Mouse (Mus musculus) limb, embryonic 10.5 days (tissue): ENCODE measurements at regions not wholly inside any gene's neighbourhood (a gene's known extent, or its start where the extent isn't known, plus 50 kb on each side); places are given as distances from the start of the nearest gene placed in this dataset.

Source experiments
- DNase-seq: peaks from one replicate; pipeline ENCODE4 v3.0.0-alpha.2; 2017; ENCODE audit warnings: low spot score
- H3K27ac ChIP-seq: fragments of 300-500 bp; sonication (generic); 2 replicates; pipeline ENCODE4 v1.5.1; 2016; ENCODE audit warnings: mild to moderate bottlenecking
- H3K27me3 ChIP-seq: fragments of 300-500 bp; sonication (generic); 2 replicates; pipeline ENCODE4 v1.6.1; 2016; ENCODE audit warnings: low read depth, mild to moderate bottlenecking; ENCODE audit not compliant: poor library complexity, severe bottlenecking
- H3K36me3 ChIP-seq: fragments of 300-500 bp; sonication (generic); 2 replicates; pipeline ENCODE4 v1.6.1; 2016; ENCODE audit warnings: mild to moderate bottlenecking, moderate library complexity
- H3K4me1 ChIP-seq: fragments of 300-500 bp; sonication (generic); 2 replicates; pipeline ENCODE4 v1.6.1; 2016
- H3K4me3 ChIP-seq: fragments of 300-500 bp; sonication (generic); 2 replicates; pipeline ENCODE4 v1.5.1; 2016; ENCODE audit warnings: mild to moderate bottlenecking, moderate library complexity
- H3K9me3 ChIP-seq: fragments of 300-500 bp; sonication (generic); replicated peaks from 2 replicates; pipeline ENCODE4 v1.6.1; 2016; ENCODE audit warnings: mild to moderate bottlenecking
- WGBS: fragments of 180-500 bp; shearing (Covaris S2); methylation state at CpG from one replicate; pipeline ENCODE4 v1.1.7; 2016; 5-methylcytosine and 5-hydroxymethylcytosine counted together

DNA sequence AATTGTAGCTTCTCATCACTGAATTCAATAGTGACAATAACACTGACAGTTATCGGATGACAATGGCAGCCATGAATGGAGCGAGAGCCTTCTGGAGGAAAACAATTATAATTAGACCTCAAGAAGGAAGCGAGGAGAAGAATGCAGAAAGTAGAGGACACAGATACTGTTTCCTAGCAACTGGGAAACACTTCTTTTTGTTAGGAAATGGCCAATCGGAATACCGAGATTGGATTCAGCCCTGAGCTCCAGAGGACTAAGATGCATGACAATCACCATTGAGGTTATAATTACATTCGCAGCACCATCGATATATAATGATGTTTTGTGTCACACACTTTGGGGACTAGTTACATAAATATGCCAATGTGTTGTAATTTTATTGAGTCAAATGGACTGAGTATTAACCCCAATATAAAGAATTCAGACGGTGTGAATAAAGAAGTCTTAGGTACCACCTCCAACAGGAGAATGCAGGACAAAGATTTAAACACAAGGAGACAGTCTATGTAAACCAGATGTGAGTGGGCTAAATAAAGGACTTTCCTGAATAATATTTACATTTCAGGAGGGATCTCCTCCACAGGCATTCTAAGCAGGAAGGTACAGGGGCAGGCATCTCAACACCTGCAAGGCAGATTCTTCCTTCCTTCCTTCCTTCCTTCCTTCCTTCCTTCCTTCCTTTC lies 53.1 kb upstream of the Sestd1 start:
- H3K9me3 ChIP-seq: no peaks in the 10 kb centered on the region
- H3K4me3 ChIP-seq: no peak overlapping the region
- H3K27ac ChIP-seq: no peak overlapping the region
- no peaks in the 10 kb centered on the region for H3K27me3 ChIP-seq
- WGBS: 87% methylated on average over 8 of the region's 8 CpGs
- no peaks in the 10 kb centered on the region for H3K4me1 ChIP-seq
- H3K36me3 ChIP-seq: no peaks in the 10 kb centered on the region
- no peak for DNase-seq
